Mouse (Mus musculus): ENCODE measurements at regions not wholly inside any gene's neighbourhood (a gene's known extent, or its start where the extent isn't known, plus 50 kb on each side); places are given as distances from the start of the nearest gene placed in this dataset.

DNA sequence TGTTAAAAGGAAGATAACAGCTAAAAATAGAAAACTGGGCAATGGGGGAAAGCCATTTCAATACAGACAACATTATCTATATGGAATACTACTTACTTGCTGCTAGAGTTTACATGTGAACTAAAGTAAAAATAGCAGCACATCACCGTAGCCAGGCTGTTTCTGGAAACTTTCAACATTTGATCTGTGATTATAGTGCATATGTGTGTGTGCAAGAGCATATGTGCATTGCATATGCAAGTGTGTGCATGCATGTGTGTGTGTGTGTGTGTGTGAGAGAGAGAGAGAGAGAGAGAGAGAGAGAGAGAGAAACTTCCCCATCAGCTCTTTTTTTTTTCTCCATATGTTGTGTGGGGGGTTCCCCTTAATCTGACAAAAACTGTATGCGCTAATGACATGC is 317.7 kb downstream of the Gsdmc2 start:
- DNase-seq: no peak

GRCm38 (mm10) chr15:63526820-63527219 is 318.2 kb downstream of the Gsdmc2 start:
- no peak for DNase-seq

DNA sequence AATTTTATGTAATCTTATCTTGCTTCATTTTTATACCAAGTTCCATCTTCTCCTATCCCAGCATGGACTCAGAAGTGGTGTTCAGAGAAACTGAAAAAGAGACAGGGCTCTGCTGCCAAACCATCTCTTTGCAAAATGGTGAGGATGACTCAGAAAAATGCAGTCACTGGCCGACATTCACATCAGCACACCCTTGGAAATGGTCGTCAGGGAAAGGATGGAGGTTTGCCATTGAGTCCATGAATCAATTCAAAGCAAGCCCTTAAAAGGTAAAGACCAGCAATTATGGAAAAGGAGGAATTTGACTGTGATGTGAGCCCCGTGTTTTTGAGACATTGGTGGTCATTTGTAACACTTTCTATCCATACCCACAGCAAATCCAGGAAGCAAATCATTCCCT is 327.7 kb downstream of the Gsdmc2 start:
- no peak for DNase-seq

DNA sequence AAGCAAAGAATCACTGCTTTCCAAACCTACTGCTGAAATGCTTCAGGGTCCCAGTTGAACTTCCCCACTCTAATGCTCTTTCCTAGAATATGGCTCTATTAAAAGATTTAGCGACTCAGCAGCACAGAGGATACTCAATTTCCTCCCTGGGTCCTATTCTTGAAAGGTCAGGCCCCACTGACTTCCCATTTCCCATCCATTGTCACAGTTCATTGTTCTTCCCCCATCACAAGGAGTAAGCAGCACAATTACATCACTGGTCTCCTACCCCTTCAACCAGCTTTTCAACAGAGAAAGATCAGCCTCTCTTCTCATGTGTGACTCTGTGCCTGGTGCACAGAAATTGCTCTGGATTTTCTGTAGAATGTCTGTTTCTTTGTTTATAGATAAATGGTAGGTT is 344.5 kb downstream of the Gsdmc2 start:
- DNase-seq: no peak

DNA sequence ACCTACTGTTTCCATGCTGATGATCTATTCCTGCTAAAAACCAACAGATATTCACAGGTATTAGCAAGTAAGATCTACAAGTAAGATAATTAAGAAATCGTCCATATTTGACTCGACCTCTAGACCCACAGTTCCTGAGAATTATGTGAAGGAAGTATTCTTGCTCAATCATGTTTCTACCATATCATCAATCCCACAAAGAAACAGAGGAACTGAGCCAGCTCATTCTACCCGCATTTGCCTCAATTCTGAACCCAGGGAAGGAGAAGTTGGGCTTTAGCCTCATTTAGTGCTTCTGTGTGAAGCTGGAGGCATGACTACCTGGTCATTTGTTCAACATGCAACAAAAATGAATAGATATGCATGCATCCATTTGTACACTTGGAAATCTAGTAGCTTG is 346.5 kb downstream of the Gsdmc2 start:
- DNase-seq: no peak

DNA sequence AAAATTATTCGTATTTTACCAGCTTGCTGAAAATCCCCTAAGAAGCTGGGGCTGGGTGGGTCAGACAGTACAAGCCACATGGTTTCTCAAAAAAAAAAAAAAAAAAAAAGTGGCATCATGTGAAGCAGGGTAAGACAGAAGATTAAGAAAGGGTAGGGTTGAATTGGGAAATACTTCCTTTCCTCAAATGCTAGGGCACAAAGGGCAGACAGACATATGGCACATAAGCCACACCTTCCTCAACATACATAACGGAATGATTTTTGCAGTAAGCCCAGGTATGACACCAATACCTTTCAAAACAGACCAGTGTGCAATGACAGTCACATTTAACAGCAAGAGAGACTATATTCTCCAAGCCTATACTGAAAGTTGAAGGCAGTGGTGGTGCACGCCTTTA is 347.8 kb downstream of the Gsdmc2 start:
- DNase-seq: no peak

- DNase-seq: no peak
Measured at GRCm38 (mm10) chr15:63484910-63485309, 360.1 kb downstream of the Gsdmc2 start.

GRCm38 (mm10) chr15:63484217-63484887 is 360.6 kb downstream of the Gsdmc2 start:
- DNase-seq: peak in 1 of 2 experiments; percentile 33

- DNase-seq: no peak
Measured at GRCm38 (mm10) chr15:63479270-63479805, 365.6 kb downstream of the Gsdmc2 start.

- no peak for DNase-seq
Measured at GRCm38 (mm10) chr15:63466916-63467315, 378.1 kb downstream of the Gsdmc2 start.

DNA sequence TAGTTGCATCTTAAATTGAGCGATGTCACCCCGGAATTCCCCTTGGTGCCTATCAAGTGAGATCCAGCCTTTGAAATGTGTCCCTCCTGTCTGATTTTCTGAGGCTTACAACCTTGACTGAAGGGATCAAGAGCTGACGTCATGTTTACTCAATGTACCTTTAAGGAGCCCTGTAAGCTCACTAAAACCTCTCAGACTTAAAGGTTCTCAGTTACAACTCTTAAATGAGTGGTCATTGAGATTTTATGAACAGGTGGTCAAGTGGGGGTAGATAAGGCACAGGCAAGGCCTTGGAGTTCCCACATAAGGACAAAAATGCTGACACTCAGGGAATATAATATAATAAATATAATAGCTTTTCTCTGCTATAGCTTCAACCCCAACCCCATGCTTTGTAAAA is 392.4 kb downstream of the Gsdmc2 start:
- DNase-seq: no peak

DNA sequence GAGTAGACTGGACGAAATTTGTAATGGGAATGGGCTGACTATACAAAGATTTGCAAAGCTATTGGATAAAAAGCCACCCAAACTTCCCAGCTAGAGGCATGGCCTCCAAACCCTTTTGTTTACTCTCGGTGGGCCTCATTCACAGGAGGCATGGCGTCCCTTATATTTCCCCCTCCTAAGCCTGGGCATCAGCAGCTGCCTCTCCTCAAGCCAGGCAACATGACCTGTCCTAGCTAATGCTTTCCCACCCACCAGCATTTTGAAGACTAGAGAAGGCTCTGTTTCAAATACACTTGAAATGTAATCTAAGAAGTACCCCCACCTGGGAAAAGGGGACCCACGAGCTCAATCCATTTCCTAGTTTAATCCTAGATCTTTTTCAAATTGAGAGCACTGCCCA is 398.7 kb downstream of the Gsdmc2 start:
- no peak for DNase-seq

DNA sequence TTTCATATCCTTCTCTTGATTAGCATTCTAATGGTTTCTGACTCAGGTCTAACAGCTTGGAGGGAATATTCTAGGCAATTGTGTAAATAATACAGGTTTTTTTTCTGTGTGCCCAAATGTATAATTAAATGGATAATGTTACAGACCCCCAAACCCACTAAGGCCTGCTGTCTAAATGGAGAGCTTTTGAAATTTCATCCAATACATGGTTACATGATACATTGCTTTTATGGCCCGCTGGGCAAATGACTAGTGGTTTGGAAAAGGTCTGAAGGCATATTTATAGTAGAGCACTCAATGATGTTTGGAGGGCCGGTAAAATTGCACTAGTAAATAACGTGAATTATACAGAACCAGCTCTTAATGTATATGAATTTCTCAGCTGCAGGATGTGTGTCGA is 400.0 kb downstream of the Gsdmc2 start:
- no peak for DNase-seq

- DNase-seq: peak; percentile 1 to 2
Measured at GRCm38 (mm10) chr15:63442146-63442780, 402.7 kb downstream of the Gsdmc2 start.

DNA sequence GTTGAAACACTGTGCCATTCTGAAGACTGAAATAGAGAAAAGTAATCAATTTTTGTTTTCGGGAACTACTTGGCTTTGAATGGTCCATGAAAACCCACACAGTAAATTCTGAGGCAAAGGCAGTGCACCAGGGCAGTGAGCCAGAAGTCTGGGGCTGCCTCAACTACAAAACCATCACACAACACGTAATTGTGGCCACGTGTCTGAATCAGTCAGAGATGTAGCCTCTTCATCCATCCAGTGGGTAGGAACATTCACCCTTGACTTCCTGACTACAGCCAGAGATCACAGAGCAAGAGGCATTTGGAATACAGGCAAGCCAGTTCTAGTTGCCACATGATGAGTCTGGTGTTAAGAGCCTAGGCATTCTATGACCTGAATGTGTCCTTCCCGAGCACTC is 432.3 kb downstream of the Gsdmc2 start:
- DNase-seq: no peak

DNA sequence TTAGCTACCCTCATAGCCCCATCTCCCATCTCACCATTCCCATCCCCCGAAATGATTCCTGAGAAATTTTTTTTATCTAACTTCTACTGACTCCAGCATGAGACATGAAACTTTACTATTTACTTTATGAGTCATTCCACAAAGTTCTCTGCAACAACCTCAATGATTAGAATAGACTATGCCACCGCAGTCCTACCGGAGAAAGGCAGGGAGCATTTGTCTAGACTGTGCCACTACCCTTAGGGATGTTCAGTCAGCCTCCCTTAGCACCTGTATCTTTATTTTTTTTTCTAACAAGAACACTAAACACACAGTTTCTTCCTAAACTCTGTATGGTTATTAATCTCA is 433.2 kb downstream of the Gsdmc2 start:
- no peak for DNase-seq

- DNase-seq: no peak
Measured at GRCm38 (mm10) chr15:63410994-63411770, 433.8 kb downstream of the Gsdmc2 start.

DNA sequence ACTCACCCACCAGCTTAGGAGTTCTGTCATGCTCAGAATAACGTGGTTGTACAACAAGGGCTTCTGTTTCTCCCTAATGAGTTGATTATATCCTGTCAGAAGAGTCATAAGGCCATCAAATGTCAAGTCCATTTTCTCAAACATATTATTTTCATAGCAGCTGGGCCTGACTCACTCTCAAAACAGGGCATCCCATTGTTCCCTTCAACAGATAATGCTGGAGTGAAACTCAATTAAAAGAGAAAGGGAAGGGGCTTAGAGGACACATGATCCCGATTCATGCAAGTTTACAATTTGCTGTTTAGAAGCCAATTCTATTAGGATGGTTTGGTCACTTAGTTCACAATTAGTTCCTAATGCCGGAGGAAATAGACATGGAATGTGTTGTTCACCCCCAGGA is 444.5 kb downstream of the Gsdmc2 start:
- no peak for DNase-seq

- no peak for DNase-seq
Measured at GRCm38 (mm10) chr15:63400011-63400410, 445.0 kb downstream of the Gsdmc2 start.

DNA sequence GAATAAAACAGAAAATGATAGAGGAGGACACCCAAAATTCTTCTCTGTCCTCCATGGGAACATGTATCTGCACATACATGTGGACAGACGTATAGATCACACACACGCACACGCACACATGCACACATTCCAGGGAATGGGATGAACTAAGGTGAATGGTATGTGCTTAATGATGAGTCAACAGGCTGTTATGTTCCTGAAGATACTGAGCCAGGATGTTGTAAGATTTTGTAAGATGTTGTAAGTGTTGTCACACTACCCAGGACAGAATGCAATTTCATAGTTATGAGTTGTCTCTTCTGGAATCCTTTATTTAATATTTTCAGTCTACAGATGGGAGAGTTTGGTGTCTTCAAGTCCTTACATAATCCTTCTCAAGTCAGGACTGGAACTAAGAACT is 447.5 kb downstream of the Gsdmc2 start:
- DNase-seq: no peak

- DNase-seq: no peak
Measured at GRCm38 (mm10) chr15:63377258-63377657, 467.7 kb downstream of the Gsdmc2 start.

GRCm38 (mm10) chr15:63371328-63372023 is 473.5 kb downstream of the Gsdmc2 start:
- DNase-seq: no peak

DNA sequence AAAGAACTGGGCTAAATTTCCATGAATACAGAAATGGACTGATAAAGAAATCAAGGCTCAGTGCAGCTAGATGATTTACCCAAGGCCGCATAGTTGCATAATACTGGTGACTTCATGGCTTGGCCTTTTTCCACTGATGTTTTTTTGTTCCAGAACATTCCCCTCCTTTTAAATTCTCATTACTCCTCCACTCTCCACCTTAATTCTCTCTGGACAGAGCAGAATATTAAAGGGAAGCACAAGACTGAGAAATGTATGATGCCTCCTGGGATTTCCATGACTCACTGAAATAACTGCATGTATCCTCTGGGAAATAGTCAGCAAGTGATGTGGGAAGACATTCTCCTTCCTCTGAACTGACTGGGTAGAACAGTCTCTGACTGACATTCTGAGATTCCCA is 480.5 kb downstream of the Gsdmc2 start:
- DNase-seq: peak in 1 of 2 experiments; percentile 1
